15 mouse cellular contexts compared by ENCODE assay signal in genomic region chr13:27399061-27399724, GRCm38 (mm10). TPM values are rescaled to one million over a fixed set of nuclear protein-coding genes. Genes with fewer than 3 reads are reported as not detected.
DNase-seq lines count a peak whose midpoint lies in the region; ATAC-seq lines count a peak whose summit lies in the region.
"Had no signal": no experiment of that assay in that cellular context is flagged by ENCODE, and none has a peak within 500 bp of the region (broad histone marks: within the 10 kb centered on the region; RNA-seq: fewer than 3 reads in every experiment).

No protein-coding gene starts in this region.

- H3K27ac ChIP-seq in embryonic facial prominence, embryonic 11.5 days (replicated peaks; ENCODE audit: low read depth, low read length): no peak overlapping the region
- H3K27ac ChIP-seq: macrophage had no signal

- ATAC-seq in embryonic facial prominence, embryonic 11.5 days (replicated peaks; ENCODE audit: insufficient number of reproducible peaks, low FRiP score, low TSS enrichment, low read depth): no peak
- no peak for ATAC-seq in megakaryocyte-erythroid progenitor cell, adult 5-6 weeks (replicated peaks; ENCODE audit: low FRiP score, low TSS enrichment, poor library complexity, severe bottlenecking)
- ATAC-seq: activated CD4-positive, CD25-positive, alpha-beta regulatory T cell, adult 4 months; intestine, postnatal 0 days had no signal

- H3K4me3 ChIP-seq in embryonic facial prominence, embryonic 11.5 days (ENCODE audit: low read depth, low read length): no peak overlapping the region

- no peaks in the 10 kb centered on the region for H3K9me3 ChIP-seq in embryonic facial prominence, embryonic 11.5 days (replicated peaks; ENCODE audit: control insufficient read depth, low read length)

- H3K4me1 ChIP-seq in embryonic facial prominence, embryonic 11.5 days (ENCODE audit: control insufficient read depth, insufficient read depth, low read length): no peaks in the 10 kb centered on the region

- H3K36me3 ChIP-seq in embryonic facial prominence, embryonic 11.5 days (replicated peaks; ENCODE audit: control insufficient read depth, insufficient read depth, low read depth, low read length): no peaks in the 10 kb centered on the region

- 89% methylated on average over 7 of the region's 7 CpGs for WGBS in embryonic facial prominence, embryonic 11.5 days

- intact Hi-C loops in gastrocnemius, postnatal 14 days (cut with DNase I; ENCODE audit: low total_unique reads): no loop called here
- intact Hi-C loops in left cerebral cortex, postnatal 25 days (cut with DNase I): no loop called here

- H3K9ac ChIP-seq in embryonic facial prominence, embryonic 11.5 days (replicated peaks; ENCODE audit: low read length): no peak overlapping the region

- H3K27me3 ChIP-seq in embryonic facial prominence, embryonic 11.5 days (ENCODE audit: control insufficient read depth, insufficient read depth, low read length): no peaks in the 10 kb centered on the region

- DNase-seq in 3T3-L1 (ENCODE audit: low read depth, low spot score): peak; percentile 23
- DNase-seq in cerebellum, adult 11 months: peak; percentile 32
- peak; percentile 17 for DNase-seq in embryonic facial prominence, embryonic 11.5 days (ENCODE audit: low spot score)
- peak; percentile 50 for DNase-seq in mesoderm, embryonic 11.5 days (ENCODE audit: low read depth, low spot score)
- DNase-seq in thymus, postnatal 25 days: no peak
- DNase-seq in gastrocnemius, postnatal 14 days: no peak
- DNase-seq in left cerebral cortex, postnatal 25 days (ENCODE audit: low spot score in 2 of 2): no peak

- H3K4me2 ChIP-seq in embryonic facial prominence, embryonic 11.5 days (ENCODE audit: low read depth, low read length): no peak overlapping the region

RNA-seq across cellular contexts. Expression of gene Prl2b1, which starts 8.5 kb away (rescaled TPM):
- not detected in 2 replicates for polyA plus RNA-seq in embryonic facial prominence, embryonic 11.5 days (2014; fragmentation: Nextera tagmentation; extraction: Ambion mirVana)
- total RNA-seq in megakaryocyte-erythroid progenitor cell, adult 5-6 weeks (2014; fragmentation: Nextera tagmentation): not detected in 2 replicates
- total RNA-seq in megakaryocyte-erythroid progenitor cell, adult 5-6 weeks (2017): not detected in 2 replicates
- not detected for total RNA-seq in gastrocnemius, postnatal 14 days (2021)
- total RNA-seq in left cerebral cortex, postnatal 25 days (2021): not detected
- total RNA-seq: common myeloid progenitor, adult 5-6 weeks; gastrocnemius, postnatal 4 days; left cerebral cortex, postnatal 14 days had no signal
- polyA plus RNA-seq: activated CD4-positive, CD25-positive, alpha-beta regulatory T cell, adult 4 months; intestine, postnatal 0 days; macrophage; stomach, embryonic 16.5 days had no signal

RNA-seq across cellular contexts. Expression of gene Prl8a6, which starts 39.3 kb away (rescaled TPM):
- not detected in 2 replicates for polyA plus RNA-seq in embryonic facial prominence, embryonic 11.5 days (2014; fragmentation: Nextera tagmentation; extraction: Ambion mirVana)
- total RNA-seq in megakaryocyte-erythroid progenitor cell, adult 5-6 weeks (2014; fragmentation: Nextera tagmentation): not detected in 2 replicates
- not detected in 2 replicates for total RNA-seq in megakaryocyte-erythroid progenitor cell, adult 5-6 weeks (2017)
- total RNA-seq in gastrocnemius, postnatal 14 days (2021): not detected
- total RNA-seq in left cerebral cortex, postnatal 25 days (2021): not detected
- total RNA-seq: common myeloid progenitor, adult 5-6 weeks; gastrocnemius, postnatal 4 days; left cerebral cortex, postnatal 14 days had no signal
- polyA plus RNA-seq: activated CD4-positive, CD25-positive, alpha-beta regulatory T cell, adult 4 months; intestine, postnatal 0 days; macrophage; stomach, embryonic 16.5 days had no signal

RNA-seq across cellular contexts. Expression of gene Prl8a2, which starts 53.7 kb away (rescaled TPM):
- polyA plus RNA-seq in embryonic facial prominence, embryonic 11.5 days (2014; fragmentation: Nextera tagmentation; extraction: Ambion mirVana): not detected in 2 replicates
- total RNA-seq in megakaryocyte-erythroid progenitor cell, adult 5-6 weeks (2014; fragmentation: Nextera tagmentation): not detected in 2 replicates
- total RNA-seq in megakaryocyte-erythroid progenitor cell, adult 5-6 weeks (2017): not detected in 2 replicates
- not detected for total RNA-seq in gastrocnemius, postnatal 14 days (2021)
- not detected for total RNA-seq in left cerebral cortex, postnatal 25 days (2021)
- total RNA-seq: common myeloid progenitor, adult 5-6 weeks; gastrocnemius, postnatal 4 days; left cerebral cortex, postnatal 14 days had no signal
- polyA plus RNA-seq: activated CD4-positive, CD25-positive, alpha-beta regulatory T cell, adult 4 months; intestine, postnatal 0 days; macrophage; stomach, embryonic 16.5 days had no signal

Comparison
In these comparisons a context has a peak if more than half of its experiments do, and no peak if none do; other contexts are left out.
1. DNase-seq: peak in 3T3-L1 (single experiment), cerebellum, adult 11 months (single experiment), embryonic facial prominence, embryonic 11.5 days (single experiment) and mesoderm, embryonic 11.5 days (single experiment); none in thymus, postnatal 25 days (single experiment), gastrocnemius, postnatal 14 days (single experiment) and left cerebral cortex, postnatal 25 days (0 of 2).